Mouse (Mus musculus): ENCODE data around the gene Mta1. TPM values are rescaled to one million over a fixed set of nuclear protein-coding genes. Genes with fewer than 3 reads are reported as not detected.
A peak's percentile ranks its signal among the peaks of the same experiment; 100 is the strongest.

The Mta1 gene
- polyA plus RNA-seq, 1 experiment from 2014 or later = 15.5 TPM

DNA sequence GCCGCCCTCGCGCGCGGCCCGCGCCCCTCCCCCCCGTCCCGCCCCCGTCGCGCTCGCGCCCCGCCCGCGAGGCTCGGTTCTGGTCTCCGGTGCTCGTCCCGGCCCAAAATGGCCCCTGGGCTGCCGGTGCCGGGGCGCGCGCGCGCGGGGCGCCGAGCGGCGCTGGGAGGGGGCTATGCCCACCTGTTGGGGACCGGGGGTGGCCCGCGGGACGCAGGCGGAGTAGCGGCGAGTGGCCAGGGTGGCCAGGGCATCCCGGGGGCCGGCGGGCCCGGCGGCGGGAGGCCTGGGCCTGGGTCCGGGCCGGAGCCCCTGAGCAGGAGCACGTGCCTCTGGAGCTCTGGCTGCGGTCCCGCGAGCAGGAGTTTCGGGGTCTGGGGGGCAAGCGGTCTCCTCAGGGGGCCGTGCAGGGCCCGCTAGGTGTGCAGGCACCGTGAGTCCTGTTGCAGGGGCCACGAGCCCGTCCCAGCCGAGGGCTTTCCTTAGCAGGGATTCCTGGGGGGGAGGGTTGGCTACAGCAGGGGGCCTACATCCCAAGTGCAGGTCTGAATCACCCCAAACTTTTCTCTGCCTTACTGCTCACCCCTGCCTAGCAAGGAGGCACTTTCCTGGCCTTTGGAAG, 563 bp downstream of the Mta1 start:
- peak; percentile 8; the same call in 1 of the 2 replicates for ATAC-seq (ENCODE audit: insufficient number of reproducible peaks, insufficient read depth, low FRiP score, low read depth)
- Histone ChIP-seq H3K4me1 (ENCODE audit: control insufficient read depth in 2 of 2, insufficient read depth in 2 of 2, low read length in 2 of 2) (peaks cover 27 to 44% of the 10 kb centered on the region in 2 experiments), H3K4me3 (ENCODE audit: control insufficient read depth in 1 of 2, insufficient read depth in 1 of 2, low read depth in 1 of 2, low read length in 2 of 2) (peak overlapping the region; percentile 68 to 97), H3K27ac (replicated peaks in 1 of 2; ENCODE audit: control insufficient read depth in 1 of 2, insufficient read depth in 1 of 2, low read depth in 2 of 2, low read length in 2 of 2) (peak overlapping the region in 1 of 2 experiments; percentile 84; a peak in 2 of 4 replicates), H3K36me3 (ENCODE audit: control insufficient read depth, insufficient read depth, low read length) (0 out of 2 replicates have a peak, but pooled peaks cover 3% of the 10 kb centered on the region), H3K9me3 (ENCODE audit: control insufficient read depth, low read length) (no peaks in the 10 kb centered on the region), H3K4me2 (ENCODE audit: low read length) (peak overlapping the region; percentile 89), H3K27me3 (ENCODE audit: control insufficient read depth, insufficient read depth, low read length) (no peaks in the 10 kb centered on the region), H3K9ac (ENCODE audit: low read length) (peak overlapping the region; percentile 97)
- under 1% methylated on average over 49 of the region's 60 CpGs for WGBS

DNA sequence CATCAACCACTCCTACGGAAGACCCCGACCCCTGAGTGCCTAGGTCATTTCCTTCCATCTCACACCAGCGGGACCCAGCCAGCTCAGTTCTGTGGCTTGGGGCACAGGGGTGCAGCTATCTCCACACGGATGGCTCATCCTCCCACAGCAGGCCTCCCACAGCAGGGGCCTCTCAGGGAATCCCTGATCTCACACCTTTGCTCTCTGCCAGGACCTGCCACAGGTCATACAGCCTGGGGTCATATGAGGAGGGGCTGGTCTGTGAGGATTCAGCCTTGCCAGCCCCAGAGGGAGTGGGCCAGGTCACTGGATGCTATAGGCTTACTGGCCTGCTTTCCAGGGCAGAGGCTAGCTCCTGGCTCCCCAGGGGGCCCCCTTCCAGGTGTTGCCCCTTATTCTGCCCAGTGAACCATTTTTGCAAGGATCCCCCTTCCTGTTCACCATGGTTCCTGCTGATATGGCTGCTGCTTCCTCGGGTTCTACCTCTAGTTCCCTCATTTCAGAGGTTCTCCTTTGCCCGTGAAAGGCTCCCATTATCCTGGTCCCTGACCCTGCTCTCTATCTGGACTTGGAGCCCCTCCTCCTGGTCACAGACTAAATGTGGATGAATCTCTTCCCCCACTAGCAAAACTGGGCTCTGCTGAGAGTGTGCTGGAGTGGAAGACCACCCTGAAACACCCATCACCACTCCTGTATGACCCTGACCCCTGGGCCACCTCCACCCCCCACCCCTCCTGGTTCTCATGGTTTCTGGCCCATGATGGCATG, 1.6 kb downstream of the Mta1 start:
- Histone ChIP-seq H3K4me2 (ENCODE audit: low read length) (peak overlapping the region; percentile 89), H3K36me3 (ENCODE audit: control insufficient read depth, insufficient read depth, low read length) (0 out of 2 replicates have a peak, but pooled peaks cover 3% of the 10 kb centered on the region), H3K27ac (replicated peaks in 1 of 2; ENCODE audit: control insufficient read depth in 1 of 2, insufficient read depth in 1 of 2, low read depth in 2 of 2, low read length in 2 of 2) (peak overlapping the region in 1 of 2 experiments; percentile 84; a peak in 2 of 4 replicates), H3K27me3 (ENCODE audit: control insufficient read depth, insufficient read depth, low read length) (no peaks in the 10 kb centered on the region), H3K9me3 (ENCODE audit: control insufficient read depth, low read length) (no peaks in the 10 kb centered on the region), H3K4me3 (ENCODE audit: control insufficient read depth in 1 of 2, insufficient read depth in 1 of 2, low read depth in 1 of 2, low read length in 2 of 2) (peak overlapping the region; percentile 68 to 97), H3K4me1 (ENCODE audit: control insufficient read depth in 2 of 2, insufficient read depth in 2 of 2, low read length in 2 of 2) (peaks cover 30 to 49% of the 10 kb centered on the region in 2 experiments), H3K9ac (ENCODE audit: low read length) (peak overlapping the region; percentile 97)
- 33% methylated on average over 6 of the region's 6 CpGs for WGBS
- no peak for ATAC-seq (ENCODE audit: insufficient number of reproducible peaks, insufficient read depth, low FRiP score, low read depth)

- no peaks in the 10 kb centered on the region for H3K27me3 ChIP-seq (ENCODE audit: control insufficient read depth, insufficient read depth, low read length)
- H3K4me3 ChIP-seq (ENCODE audit: control insufficient read depth in 1 of 2, insufficient read depth in 1 of 2, low read depth in 1 of 2, low read length in 2 of 2) = no peak overlapping the region
- H3K27ac ChIP-seq (replicated peaks in 1 of 2; ENCODE audit: control insufficient read depth in 1 of 2, insufficient read depth in 1 of 2, low read depth in 2 of 2, low read length in 2 of 2) = peak overlapping the region in 1 of 2 experiments; percentile 43; a peak in 2 of 4 replicates
- H3K36me3 ChIP-seq (ENCODE audit: control insufficient read depth, insufficient read depth, low read length) = 0 out of 2 replicates have a peak, but pooled peaks cover 3% of the 10 kb centered on the region
- 68% methylated on average over 5 of the region's 5 CpGs for WGBS
- H3K9me3 ChIP-seq (ENCODE audit: control insufficient read depth, low read length) = no peaks in the 10 kb centered on the region
- no peak for ATAC-seq (ENCODE audit: insufficient number of reproducible peaks, insufficient read depth, low FRiP score, low read depth)
- H3K9ac ChIP-seq (ENCODE audit: low read length) = peak overlapping the region; percentile 97; the same call in 1 of the 2 replicates
- peaks cover 30 to 49% of the 10 kb centered on the region in 2 experiments for H3K4me1 ChIP-seq (ENCODE audit: control insufficient read depth in 2 of 2, insufficient read depth in 2 of 2, low read length in 2 of 2)
- no peak overlapping the region; the same call in 1 of the 2 replicates for H3K4me2 ChIP-seq (ENCODE audit: low read length)
These were observed 2.5 kb downstream of the Mta1 start for GRCm38 (mm10) chr12:113100448-113101076.

GRCm38 (mm10) chr12:113101251-113101960, 3.3 kb downstream of the Mta1 start:
- 78% methylated on average over 9 of the region's 9 CpGs for WGBS
- Histone ChIP-seq H3K4me2 (ENCODE audit: low read length) (no peak overlapping the region), H3K27me3 (ENCODE audit: control insufficient read depth, insufficient read depth, low read length) (no peaks in the 10 kb centered on the region), H3K9ac (ENCODE audit: low read length) (no peak overlapping the region), H3K36me3 (ENCODE audit: control insufficient read depth, insufficient read depth, low read length) (0 out of 2 replicates have a peak, but pooled peaks cover 3% of the 10 kb centered on the region), H3K4me1 (ENCODE audit: control insufficient read depth in 2 of 2, insufficient read depth in 2 of 2, low read length in 2 of 2) (peaks cover 30 to 49% of the 10 kb centered on the region in 2 experiments), H3K27ac (replicated peaks in 1 of 2; ENCODE audit: control insufficient read depth in 1 of 2, insufficient read depth in 1 of 2, low read depth in 2 of 2, low read length in 2 of 2) (peak overlapping the region in 1 of 2 experiments; percentile 43; a peak in 2 of 4 replicates), H3K4me3 (ENCODE audit: control insufficient read depth in 1 of 2, insufficient read depth in 1 of 2, low read depth in 1 of 2, low read length in 2 of 2) (no peak overlapping the region), H3K9me3 (ENCODE audit: control insufficient read depth, low read length) (no peaks in the 10 kb centered on the region)
- ATAC-seq (ENCODE audit: insufficient number of reproducible peaks, insufficient read depth, low FRiP score, low read depth) = no peak

GRCm38 (mm10) chr12:113102461-113102860, 4.4 kb downstream of the Mta1 start:
- Histone ChIP-seq H3K27ac (replicated peaks in 1 of 2; ENCODE audit: control insufficient read depth in 1 of 2, insufficient read depth in 1 of 2, low read depth in 2 of 2, low read length in 2 of 2) (no peak overlapping the region), H3K27me3 (ENCODE audit: control insufficient read depth, insufficient read depth, low read length) (no peaks in the 10 kb centered on the region), H3K9me3 (ENCODE audit: control insufficient read depth, low read length) (no peaks in the 10 kb centered on the region), H3K4me2 (ENCODE audit: low read length) (no peak overlapping the region), H3K9ac (ENCODE audit: low read length) (no peak overlapping the region), H3K4me3 (ENCODE audit: control insufficient read depth in 1 of 2, insufficient read depth in 1 of 2, low read depth in 1 of 2, low read length in 2 of 2) (no peak overlapping the region), H3K4me1 (ENCODE audit: control insufficient read depth in 2 of 2, insufficient read depth in 2 of 2, low read length in 2 of 2) (peaks cover 32 to 53% of the 10 kb centered on the region in 2 experiments), H3K36me3 (ENCODE audit: control insufficient read depth, insufficient read depth, low read length) (0 out of 2 replicates have a peak, but pooled peaks cover 3% of the 10 kb centered on the region)
- no peak for ATAC-seq (ENCODE audit: insufficient number of reproducible peaks, insufficient read depth, low FRiP score, low read depth)
- 64% methylated on average over 6 of the region's 6 CpGs for WGBS

DNA sequence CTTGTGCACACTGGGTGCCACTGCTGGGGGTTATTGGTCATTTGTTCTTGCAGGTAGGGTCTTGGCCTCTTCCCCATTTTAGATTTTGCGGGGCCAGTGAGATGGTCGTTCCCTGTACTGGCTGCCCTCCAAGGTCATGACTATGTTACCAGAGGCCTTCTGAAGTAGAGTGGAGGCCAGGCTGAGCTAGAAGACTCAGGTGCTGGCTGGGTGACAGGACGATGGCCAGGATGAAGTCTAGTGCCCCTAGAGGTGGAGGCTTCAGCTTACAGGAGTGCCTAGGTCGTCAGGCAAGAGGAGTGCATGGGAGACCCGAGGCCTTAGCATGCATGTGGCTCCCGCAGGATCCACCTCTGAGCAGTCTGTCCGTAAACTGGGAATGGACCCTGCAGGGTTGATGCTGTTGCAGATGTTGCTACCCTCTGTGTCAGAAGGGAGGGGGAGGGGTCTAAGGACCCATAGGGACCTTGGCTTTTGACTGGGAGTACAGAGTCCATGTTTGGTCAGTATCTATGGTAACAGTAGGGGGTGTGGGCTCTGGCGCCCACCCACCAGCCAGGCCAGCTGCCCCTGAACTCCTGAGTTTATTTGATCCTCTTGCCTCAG, 5.9 kb downstream of the Mta1 start:
- 75% methylated on average over 8 of the region's 8 CpGs for WGBS
- Histone ChIP-seq H3K4me3 (ENCODE audit: control insufficient read depth in 1 of 2, insufficient read depth in 1 of 2, low read depth in 1 of 2, low read length in 2 of 2) (no peak overlapping the region), H3K27me3 (ENCODE audit: control insufficient read depth, insufficient read depth, low read length) (no peaks in the 10 kb centered on the region), H3K27ac (replicated peaks in 1 of 2; ENCODE audit: control insufficient read depth in 1 of 2, insufficient read depth in 1 of 2, low read depth in 2 of 2, low read length in 2 of 2) (no peak overlapping the region), H3K9ac (ENCODE audit: low read length) (no peak overlapping the region), H3K9me3 (ENCODE audit: control insufficient read depth, low read length) (no peaks in the 10 kb centered on the region), H3K36me3 (ENCODE audit: control insufficient read depth, insufficient read depth, low read length) (0 out of 2 replicates have a peak, but pooled peaks cover 3% of the 10 kb centered on the region), H3K4me2 (ENCODE audit: low read length) (no peak overlapping the region), H3K4me1 (ENCODE audit: control insufficient read depth in 2 of 2, insufficient read depth in 2 of 2, low read length in 2 of 2) (peaks cover 29 to 59% of the 10 kb centered on the region in 2 experiments)
- ATAC-seq (ENCODE audit: insufficient number of reproducible peaks, insufficient read depth, low FRiP score, low read depth) = no peak; the same call in 1 of the 2 replicates
